Mouse (Mus musculus): ENCODE measurements at regions not wholly inside any gene's neighbourhood (a gene's known extent, or its start where the extent isn't known, plus 50 kb on each side); places are given as distances from the start of the nearest gene placed in this dataset.

GRCm38 (mm10) chr12:35733580-35733979 is 191.8 kb upstream of the Agr3 start:
- intact Hi-C loops (cut with DNase I) = no loop called here
- no peak for DNase-seq

DNA sequence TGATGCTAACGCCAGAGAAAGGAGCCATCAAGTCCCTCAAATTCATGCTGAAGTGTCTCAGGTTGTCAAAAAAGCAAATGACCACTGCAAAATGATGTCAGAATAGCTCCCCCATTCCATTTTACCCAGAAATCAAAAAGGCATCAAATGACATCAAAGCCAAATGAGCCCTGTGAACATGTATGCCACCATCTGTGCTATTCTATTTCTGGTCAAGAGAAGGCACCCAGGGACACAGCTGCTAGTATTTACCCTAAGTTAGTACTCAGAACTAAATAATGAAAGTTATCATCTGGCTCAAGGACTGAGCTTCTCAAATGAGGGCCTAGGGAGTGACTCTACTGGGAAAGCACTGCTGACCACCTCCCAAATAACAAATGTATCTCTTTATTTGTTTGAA is 191.1 kb upstream of the Ahr start:
- DNase-seq = no peak
- intact Hi-C loops (cut with DNase I) = no loop called here

- intact Hi-C loops (cut with DNase I) = no loop called here
- no peak for DNase-seq
These were observed 189.3 kb upstream of the Ahr start for GRCm38 (mm10) chr12:35724132-35724531.

GRCm38 (mm10) chr12:35712671-35713070 is 177.8 kb upstream of the Ahr start:
- intact Hi-C loops (cut with DNase I) = no loop called here
- DNase-seq = no peak

- intact Hi-C loops (cut with DNase I) = no loop called here
- peak in 1 of 2 experiments; percentile 13 for DNase-seq
These were observed 176.8 kb upstream of the Ahr start for GRCm38 (mm10) chr12:35711549-35712070.

GRCm38 (mm10) chr12:35710323-35710722 is 175.5 kb upstream of the Ahr start:
- no peak for DNase-seq
- intact Hi-C loops (cut with DNase I) = no loop called here

DNA sequence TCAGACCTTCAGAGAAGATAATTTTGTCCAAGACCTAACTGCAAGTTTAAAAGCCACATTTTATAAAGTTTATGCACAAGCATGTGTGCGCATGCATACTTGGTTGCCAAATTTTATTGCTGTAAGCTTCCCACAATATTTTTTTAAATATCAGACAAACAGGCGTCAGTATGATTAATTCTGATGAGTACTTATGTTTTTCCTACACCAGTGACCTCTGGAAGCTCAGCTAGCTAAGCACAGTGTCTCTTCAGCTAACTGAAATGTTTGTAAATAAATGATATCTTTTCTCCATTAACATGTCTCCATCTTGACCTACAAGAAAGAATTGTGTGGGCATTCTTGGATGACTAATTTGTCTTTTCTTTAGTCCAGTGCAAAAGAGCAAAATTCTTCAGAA is 168.6 kb upstream of the Ahr start:
- intact Hi-C loops (cut with DNase I) = no loop called here
- DNase-seq = no peak

DNA sequence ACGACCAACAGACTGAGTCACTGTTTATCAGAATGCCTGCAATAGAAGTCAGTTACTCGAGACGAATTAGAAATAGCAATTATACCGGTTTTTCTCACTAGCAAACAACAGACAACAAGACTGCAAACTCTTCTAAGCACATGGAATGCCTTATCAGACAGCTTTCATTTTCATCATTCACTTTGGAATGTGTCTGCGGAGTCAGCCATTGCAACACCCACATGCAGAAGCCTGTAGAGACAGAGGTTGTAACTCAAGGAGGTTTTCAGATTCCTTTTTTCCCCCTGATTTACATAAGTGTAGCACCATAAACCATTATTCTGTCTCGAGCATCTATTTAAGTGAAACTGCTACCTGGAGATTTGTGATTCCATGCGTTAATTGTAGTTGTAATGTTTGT is 167.8 kb upstream of the Ahr start:
- intact Hi-C loops (cut with DNase I) = no loop called here
- no peak for DNase-seq

DNA sequence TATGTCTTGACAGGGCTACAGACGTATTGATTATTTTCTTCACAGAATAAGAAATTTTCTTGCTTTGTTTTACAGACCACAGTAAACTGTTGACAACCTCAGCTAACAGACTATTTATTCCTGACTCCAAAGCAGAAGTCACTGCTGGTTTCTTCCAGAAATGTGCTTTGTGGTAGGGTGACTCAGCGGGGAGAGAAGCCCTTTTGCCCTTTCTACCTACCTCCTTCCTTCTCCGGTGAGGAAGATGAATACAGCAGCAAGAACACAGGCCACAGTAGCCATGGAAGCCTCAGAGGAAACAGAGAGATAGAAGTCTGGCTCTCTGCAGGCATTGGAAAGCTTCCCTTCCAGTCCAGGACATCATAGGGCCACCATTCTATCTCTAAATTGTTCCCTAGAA is 159.4 kb upstream of the Ahr start:
- DNase-seq = no peak
- intact Hi-C loops (cut with DNase I) = no loop called here

GRCm38 (mm10) chr12:35690914-35691313 is 156.1 kb upstream of the Ahr start:
- intact Hi-C loops (cut with DNase I) = no loop called here
- DNase-seq = no peak

- intact Hi-C loops (cut with DNase I) = no loop called here
- DNase-seq = no peak
These were observed 151.4 kb upstream of the Ahr start for GRCm38 (mm10) chr12:35686231-35686630.

GRCm38 (mm10) chr12:35685189-35685588 is 150.4 kb upstream of the Ahr start:
- no peak for DNase-seq
- intact Hi-C loops (cut with DNase I) = no loop called here

GRCm38 (mm10) chr12:35681864-35682449 is 147.1 kb upstream of the Ahr start:
- no peak for DNase-seq
- intact Hi-C loops (cut with DNase I) = no loop called here

DNA sequence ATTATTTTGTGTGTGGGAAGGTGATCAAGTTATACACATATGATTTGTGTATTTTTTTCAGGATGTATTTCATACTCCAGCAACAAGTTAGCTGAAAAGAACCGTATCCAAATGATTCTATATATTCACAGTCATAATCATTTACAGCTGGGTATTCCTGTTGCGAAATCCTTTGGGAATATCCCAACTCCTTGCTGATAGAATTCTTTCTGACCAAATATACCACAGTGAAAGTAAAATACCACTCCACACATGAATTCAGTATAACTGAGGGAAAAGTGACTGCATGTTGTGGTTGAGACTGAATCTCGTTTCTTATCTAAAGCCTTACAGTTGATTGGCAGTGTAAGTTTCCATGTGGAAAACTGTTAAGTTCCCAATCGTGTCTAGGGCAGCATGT is 145.1 kb upstream of the Ahr start:
- intact Hi-C loops (cut with DNase I) = loop anchor here (10.0 kb wide), 1 partner anchor 365 kb away; no protein-coding TSS in a partner anchor

DNA sequence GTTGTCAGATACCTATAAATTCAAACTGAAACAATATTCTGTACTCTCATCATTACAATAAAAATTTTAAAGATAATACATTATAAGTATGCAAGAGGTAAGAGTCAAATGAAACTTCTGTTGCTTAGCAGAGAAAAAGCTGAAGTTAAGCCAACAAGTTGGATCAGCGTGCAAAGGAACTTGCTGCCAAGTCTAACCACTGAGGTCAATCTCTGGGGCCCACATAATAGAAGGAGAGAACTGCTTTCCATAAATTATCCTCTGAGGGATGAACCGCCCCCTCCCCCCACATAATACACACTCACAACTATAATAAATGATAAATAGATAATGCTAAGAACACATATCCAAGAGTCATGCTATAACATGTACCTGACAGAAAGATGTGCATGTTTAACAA is 144.2 kb upstream of the Ahr start:
- intact Hi-C loops (cut with DNase I) = loop anchor here (10.0 kb wide), 1 partner anchor 364 kb away; no protein-coding TSS in a partner anchor
- DNase-seq = no peak

More for the DNA sequence above, 145.1 kb upstream of the Ahr start:
- no peak for DNase-seq

- intact Hi-C loops (cut with DNase I) = loop anchor here (10.0 kb wide), 1 partner anchor 360 kb away; no protein-coding TSS in a partner anchor
- peak; percentile 13 to 45 for DNase-seq
These were observed 139.6 kb upstream of the Ahr start for GRCm38 (mm10) chr12:35674487-35674886.

GRCm38 (mm10) chr12:35670980-35671379 is 136.1 kb upstream of the Ahr start:
- intact Hi-C loops (cut with DNase I) = loop anchor here (10.0 kb wide), 1 partner anchor 356 kb away; no protein-coding TSS in a partner anchor
- DNase-seq = no peak

GRCm38 (mm10) chr12:35668716-35669115 is 133.9 kb upstream of the Ahr start:
- DNase-seq = no peak
- intact Hi-C loops (cut with DNase I) = no loop called here

DNA sequence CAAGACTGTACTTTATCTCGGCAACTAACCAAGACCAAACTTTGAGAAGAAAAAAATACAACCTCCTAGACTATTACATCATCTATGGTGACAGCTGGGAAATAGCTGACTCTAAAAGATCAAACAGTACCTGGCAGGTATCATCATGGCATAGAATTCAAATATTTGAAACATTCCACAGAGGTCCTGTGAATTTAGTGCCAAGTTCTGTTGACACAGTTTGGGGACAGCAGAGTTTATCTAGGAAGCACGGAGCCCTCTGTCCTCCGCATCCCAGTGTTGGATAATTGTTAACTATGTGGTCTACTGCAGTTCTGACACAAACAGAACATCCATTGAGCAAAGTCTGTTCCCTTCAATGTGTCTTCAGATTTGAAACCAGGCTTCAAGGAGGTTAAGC is 132.9 kb upstream of the Ahr start:
- intact Hi-C loops (cut with DNase I) = no loop called here
- no peak for DNase-seq

DNA sequence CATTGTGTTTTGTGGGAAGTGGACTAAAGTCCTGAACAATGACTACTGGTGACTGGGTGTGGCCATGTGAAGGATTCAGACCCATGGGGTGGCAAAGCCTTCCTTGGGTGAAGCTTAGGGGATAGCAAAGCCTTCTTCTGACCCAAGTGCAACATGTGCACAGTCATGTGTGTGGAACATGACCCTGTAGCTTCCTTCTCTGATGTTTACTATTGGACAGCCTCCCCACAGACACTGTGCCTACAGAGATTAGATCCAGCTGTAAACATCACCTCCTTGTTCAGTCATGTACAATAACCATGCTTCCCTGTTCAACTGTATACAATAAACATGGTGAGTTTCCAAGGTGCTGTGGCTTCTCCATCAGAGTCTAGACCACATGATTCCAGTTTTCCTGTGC is 132.4 kb upstream of the Ahr start:
- intact Hi-C loops (cut with DNase I) = no loop called here

GRCm38 (mm10) chr12:35666062-35666461 is 131.2 kb upstream of the Ahr start:
- intact Hi-C loops (cut with DNase I) = no loop called here
- DNase-seq = no peak

More for the DNA sequence above, 132.4 kb upstream of the Ahr start:
- no peak for DNase-seq

DNA sequence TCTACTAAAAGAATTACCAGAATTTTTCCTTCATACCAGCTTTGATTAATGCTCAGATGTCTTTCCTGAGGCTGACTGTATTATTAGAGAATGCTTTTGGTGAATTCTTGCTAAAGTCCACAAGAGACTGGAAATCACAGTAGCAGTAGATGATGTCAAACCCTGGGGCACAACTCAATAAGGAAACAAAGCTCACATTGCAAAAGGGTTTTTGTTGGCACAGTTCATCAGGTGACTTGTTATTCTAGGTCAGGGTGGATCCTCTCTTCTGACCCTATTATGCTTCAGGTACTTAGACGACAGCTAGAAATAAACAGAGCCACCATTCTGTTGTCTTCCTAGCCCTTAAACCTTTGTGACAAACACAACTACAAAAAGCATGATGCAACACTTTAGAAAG is 128.2 kb upstream of the Ahr start:
- intact Hi-C loops (cut with DNase I) = no loop called here
- no peak for DNase-seq

GRCm38 (mm10) chr12:35656563-35656962 is 121.7 kb upstream of the Ahr start:
- intact Hi-C loops (cut with DNase I) = no loop called here
- no peak for DNase-seq

All from heart, postnatal 36 days (tissue).